Mouse (Mus musculus): ENCODE measurements at regions not wholly inside any gene's neighbourhood (a gene's known extent, or its start where the extent isn't known, plus 50 kb on each side); places are given as distances from the start of the nearest gene placed in this dataset.

DNA sequence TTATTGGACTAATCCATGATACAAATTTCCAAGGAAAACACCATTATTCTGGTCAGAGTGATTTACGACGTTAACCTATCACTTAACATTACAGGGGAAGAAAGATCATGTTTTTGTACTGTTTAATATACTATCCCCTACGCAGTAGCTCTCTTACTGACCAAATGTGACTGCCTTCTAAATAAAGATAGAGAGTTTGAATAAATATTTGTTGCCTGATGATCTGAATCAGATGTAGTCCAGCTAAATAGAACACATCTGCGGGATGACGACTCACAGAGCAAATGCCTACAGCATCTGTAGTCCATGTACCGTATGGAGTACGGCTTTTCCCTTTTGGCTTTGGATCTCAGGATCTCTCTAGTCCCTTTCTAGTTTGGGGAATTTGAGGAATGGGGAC, 171.9 kb upstream of the Tenm3 start:
- no peak for DNase-seq

DNA sequence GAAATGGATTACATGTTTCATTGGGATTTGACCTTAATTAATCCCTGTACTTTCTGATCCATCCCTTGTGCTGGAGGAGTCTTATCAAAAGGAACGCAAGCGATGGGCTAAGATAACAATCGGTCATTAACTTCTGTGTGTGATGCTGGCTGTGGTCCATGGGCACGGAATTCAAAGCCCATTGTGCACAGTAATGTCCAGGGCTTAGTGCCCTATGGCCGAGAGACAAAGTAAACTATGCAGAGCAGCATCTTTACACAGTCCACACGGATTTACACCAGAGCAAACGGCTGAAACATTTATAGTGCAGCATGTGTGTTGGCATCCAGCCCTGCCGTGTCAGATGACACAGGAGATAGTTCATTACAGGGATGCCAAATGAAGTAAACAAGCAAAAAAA, 171.4 kb upstream of the Tenm3 start:
- peak; percentile 26 to 38 for DNase-seq

DNA sequence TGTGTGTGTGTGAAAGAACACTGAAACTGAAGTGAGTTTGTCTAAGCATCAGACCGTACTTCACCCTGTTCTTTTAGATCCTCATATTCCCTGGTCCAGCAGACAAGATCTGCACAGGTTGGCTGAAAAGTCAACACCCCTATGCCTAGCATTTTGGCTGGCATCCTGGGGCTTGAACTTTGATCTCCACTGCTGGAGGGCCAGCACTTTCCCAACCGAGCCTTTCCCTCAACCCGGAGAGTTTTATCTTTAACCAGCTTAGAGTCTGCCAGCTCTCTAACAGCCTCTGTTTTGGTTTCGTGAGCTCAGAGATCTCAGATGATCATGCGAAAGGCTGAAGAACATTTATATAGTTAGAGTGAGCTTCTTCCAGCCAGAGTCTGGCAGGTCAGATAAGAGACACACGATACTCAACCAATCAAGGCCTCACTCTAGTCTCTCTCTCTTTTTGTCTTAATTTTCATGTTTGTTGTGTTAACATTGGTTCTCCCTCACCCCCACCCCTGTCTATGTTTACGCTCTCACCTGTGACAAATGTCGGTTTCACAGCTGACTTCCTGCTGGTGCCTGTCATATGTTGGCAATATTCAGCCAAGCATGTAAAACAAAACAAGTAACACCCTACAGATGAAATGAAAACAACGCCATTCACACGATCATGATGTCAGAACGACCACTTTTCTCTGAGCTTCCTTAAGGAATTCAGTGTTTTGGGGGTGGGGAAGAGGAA, 162.7 kb upstream of the Tenm3 start:
- no peak for DNase-seq

DNA sequence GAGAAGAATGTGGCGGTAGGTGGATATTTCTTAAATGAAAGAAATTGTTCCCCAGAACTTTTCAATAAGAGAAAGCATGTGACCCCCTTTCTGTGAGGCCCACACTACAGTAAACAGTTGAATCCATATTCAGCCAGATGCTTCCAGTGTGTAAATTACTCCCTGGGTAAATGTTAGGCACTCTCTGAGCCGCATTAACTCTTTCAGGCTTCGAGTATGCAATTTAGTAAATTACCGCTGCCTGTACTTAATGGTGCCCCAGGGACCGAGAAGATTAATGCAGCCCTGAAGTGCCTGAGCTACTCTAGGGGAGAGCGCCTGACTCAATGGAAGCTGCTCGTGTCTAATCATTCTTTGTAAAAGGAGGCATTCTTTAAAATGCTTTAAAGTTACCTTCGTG, 137.9 kb upstream of the Tenm3 start:
- no peak for DNase-seq

DNA sequence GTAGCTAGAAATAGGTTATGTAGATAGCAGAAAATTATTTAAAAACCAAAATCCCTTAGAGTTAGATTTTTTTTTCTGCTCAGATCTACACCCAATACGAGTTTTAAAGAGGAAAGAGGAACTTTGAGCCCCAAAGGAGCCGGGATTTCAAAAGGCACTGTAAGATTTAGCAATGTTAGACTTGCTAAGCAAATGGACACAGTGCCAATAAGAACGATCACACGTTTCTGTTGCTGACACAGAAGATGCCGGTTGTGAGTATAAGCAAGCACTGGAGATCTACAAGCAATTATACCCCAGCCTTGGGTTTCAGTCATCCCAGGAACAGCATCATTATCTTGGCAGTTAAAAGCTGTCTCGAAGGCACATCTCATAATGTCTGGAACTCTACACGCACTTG, 137.0 kb upstream of the Tenm3 start:
- DNase-seq = no peak

DNA sequence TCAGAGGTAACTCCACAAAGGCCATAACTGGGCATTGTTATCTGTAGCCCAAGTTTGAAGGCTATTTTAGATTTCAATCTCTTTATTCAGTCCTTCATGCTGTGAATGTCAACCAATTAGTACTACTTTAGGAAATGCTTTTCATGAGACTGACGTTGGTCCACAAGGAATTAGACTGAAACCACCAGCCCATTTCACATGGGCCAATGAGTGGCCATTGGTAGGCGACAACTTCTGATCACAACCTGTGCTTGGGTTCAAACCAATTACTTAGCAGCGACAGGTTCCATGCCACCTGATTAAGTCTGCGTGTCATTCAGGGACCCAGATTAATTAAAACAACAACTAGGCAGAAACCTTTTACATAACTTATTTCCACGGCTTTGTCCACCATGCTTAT, 126.9 kb upstream of the Tenm3 start:
- no peak for DNase-seq

DNA sequence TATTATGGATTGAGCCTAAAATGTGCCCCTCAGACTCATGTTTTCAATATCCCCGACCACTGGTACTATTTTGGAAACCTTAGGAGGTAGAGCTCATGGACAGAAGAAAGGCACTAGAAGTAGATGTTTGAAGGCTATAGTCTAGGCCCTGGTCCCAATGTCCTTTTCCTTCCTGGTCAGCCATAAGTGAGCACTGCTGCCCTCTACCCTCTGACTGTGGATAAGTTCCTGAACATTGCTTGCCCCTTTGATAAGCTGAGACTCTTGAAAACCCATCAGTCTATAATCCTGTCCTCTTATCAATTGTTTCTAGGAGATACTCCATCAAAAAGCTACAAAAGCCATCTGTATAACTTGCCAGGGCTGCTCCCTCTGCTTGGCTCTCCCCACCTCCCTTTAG, 121.2 kb upstream of the Tenm3 start:
- no peak for DNase-seq

DNA sequence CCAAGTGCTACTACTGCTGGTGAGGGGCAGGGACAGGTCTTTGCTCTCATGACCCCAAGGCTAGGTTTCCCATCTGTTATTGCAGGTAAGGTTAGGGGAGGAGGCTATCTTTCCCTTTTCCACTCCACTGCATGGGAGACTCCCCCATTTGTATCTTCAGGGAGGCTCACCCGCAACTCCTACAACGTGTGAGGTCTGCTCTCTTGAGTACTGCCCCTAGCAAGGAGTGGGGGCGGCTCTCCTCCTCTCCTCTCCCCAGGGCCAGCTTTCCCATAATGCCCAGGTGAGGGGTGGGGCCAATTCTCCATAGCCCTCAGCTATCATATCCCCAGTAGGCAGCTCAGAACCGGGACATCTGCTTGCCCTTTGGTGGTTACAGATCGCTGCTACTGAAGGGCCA, 113.9 kb upstream of the Tenm3 start:
- no peak for DNase-seq

DNA sequence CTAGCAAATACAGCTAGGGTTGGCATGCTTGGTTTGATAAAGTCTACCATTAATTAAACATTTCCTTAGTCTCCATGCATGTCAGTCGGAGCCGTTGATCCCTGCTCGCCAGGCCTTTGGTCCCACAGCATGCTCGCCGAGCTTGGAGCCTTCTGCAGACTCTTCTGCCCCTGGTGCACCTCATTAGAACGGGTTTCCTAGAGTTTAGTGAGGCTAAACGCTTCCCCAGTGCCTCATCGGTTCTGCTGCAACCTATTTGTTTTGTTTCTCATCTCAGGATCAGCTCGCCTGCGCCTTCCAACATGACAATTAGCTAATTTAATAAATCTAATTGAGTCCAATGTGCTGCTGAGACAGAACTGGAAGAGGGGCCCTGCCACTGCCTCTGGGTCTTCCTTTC, 107.7 kb upstream of the Tenm3 start:
- no peak for DNase-seq

DNA sequence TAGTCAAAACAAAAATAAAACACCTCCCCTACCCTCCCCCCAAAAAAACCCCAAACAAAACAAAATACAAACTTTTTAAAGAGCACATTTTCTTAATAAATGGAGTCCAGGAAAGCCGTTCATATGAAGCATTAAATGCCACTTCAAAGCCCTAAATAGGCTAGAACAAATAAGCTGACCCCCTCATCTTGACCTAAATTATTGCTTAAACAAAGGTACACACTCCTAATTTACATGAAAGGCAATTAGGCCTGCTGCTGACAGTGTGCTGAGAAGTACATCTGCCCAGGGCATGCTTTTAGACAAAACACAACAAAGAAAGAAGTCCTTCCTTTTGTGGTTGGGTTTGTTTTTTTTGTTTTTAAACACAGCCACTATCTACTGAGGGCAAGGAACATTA, 100.4 kb upstream of the Tenm3 start:
- DNase-seq = no peak

DNA sequence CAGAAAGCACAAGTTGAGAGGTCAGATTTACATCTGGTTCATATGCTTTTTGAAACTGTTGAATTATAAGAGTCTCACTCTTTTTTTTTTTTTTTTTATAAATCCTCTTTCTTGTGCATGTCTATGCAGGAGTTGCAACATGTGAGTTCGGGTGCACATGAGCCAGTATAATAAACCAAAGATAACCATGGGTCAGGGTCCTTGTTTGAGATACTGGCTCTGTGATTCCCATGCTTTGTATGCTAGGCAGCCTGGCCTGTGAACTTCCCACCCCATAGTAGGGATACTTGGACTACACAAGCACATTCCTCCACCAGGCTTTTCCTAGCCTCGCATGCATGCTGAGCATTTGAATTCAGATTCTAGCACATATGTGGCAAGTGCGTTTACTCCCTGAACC, 93.4 kb upstream of the Tenm3 start:
- DNase-seq = no peak

DNA sequence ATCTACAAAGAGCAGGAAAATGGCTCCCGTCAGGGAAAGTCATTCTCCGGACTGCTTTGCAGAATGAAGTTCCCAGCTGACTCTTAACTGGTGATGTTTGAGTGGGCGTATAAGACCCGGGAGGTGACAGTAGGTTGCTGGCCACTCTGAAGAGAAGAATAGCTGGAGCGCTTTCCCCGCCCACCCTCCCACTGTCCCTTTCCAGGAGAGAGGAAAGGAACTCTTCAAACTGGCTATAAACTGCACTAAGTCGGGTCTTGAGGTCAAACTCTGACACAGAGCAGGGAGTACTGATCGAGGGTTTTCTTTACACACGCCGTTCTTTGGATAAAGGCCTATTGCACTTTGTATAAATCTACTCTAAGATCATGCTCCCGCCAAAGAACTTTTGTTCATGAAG, 83.4 kb upstream of the Tenm3 start:
- DNase-seq = no peak

DNA sequence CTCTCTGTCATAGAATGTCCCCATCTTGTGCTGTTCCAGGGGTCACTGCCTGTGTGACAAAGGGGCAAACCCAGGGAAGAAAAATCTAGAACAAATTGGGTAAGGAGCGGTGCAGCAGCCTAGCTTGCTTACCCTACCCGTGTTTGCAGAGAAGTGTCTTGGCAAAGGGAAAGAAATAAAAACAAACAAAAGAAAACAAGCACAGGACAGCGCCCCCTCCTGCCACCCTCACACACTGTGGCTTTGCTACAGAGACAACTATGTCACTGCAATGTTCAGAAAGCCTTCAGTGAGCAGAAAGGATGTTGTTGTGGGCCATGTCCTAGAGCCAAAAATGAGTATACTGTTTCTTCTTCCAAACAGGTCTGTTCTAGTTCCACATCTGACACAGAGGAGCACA, 71.5 kb upstream of the Tenm3 start:
- DNase-seq = no peak

DNA sequence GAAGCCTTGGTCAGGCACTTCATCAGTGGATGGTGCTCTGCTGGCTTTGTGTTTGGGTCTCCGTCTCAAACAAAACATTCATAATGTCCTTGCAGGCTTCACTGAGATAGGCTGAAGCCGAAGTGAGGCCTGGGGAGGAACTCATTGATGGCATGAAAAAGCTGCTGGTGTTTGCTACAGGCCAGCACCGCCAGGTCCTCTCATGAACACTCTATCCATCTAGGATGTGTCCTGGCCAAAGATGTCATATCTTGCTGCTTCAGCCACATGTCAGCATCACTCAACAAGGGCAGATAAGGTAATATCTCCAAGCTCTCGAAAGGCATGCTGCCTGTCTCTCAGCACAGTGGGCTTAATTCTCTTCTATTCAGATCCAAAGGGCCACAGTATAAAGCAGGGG, 69.1 kb upstream of the Tenm3 start:
- no peak for DNase-seq

DNA sequence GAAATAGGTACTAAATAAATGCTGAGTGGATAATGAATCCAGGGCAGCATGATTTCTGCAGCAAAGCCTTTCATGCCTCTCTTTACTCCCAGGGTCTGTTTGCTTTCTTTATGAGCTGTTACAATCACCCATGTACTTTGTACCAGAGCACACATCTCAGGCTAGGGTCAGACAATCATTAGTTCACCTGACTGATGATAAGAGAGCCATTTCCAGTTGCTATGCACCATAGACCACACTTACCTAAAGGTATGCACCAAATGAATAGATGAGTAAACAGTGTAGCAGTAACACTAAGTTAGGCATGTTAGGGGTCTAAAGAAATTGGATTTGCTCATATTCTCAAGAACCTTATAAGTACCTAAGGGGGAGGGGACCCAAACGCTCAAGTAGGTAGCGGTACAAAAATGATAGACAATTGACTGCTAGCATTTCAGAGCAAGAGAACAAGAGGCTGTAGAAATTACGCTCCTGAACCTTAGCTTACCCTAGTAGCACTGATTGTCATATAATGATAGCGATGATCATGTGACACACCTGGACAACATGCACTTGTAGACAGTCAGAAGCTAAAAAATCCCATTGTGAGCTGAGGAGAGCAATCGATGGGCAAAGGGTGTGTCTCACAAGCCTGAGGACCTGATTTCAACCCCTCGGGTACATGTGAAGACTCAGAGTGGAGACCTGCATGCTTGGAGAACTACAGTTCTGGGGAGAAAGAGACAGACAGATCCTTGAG, 58.1 kb upstream of the Tenm3 start:
- no peak for DNase-seq

DNA sequence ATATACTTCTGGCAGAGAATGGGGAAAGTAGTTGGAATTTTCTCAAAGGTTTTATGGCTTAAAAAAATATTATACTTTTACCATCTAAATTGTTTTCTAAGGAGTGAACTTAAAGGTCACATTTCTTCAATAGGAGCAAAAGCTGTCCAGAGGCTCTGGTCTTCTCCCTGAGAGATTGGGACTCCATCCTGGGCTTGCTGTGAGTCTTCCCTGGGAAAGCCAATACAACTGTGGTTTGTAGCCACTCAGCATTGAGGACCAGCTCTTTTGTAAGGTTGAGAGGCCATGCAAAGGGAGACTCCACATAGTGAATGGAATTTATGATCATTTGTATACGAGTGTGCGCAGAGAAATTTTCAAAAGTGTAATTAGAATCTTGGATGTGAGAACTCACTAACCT, 52.9 kb upstream of the Tenm3 start:
- DNase-seq = no peak

DNA sequence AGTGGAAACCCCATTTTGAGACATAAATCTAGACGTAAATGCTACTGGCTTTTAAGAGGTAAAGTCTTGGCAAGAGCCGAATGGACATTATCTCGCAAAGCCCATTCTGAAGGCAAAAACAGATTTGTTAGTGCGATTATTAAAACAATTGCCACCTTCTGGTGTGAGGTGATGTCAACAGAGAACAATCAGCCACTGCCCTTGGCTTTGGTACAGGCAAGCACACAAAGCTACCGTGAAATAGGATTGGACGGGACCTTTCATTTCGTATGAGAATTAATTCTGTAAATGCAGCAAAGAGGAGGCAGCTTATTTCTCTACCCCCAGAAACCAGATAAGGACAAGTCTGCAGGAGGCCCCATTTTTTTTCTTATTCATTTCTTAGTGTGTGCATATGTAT, 52.5 kb upstream of the Tenm3 start:
- DNase-seq = no peak

DNA sequence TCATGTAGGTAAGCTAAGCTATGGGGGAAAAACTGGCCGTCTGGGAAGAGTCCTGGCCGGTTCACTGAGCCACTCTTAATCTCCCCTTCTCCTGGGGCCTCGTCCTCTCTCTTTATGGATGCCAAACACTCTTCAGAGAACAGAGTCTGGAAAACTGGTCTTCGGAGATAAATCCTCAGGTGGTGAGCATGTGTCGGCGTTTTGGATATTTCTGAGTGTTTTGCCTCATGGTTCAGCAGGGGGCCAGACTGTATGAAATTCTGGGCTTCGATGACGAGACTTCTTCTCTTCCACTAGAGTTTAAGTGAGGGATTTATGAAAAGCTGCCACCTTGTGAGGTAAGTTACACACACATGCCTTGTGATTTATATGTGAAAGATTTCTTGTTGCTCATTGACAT, 51.8 kb upstream of the Tenm3 start:
- no peak for DNase-seq
